Mouse (Mus musculus): ENCODE results near the gene Rnd3.

DNA sequence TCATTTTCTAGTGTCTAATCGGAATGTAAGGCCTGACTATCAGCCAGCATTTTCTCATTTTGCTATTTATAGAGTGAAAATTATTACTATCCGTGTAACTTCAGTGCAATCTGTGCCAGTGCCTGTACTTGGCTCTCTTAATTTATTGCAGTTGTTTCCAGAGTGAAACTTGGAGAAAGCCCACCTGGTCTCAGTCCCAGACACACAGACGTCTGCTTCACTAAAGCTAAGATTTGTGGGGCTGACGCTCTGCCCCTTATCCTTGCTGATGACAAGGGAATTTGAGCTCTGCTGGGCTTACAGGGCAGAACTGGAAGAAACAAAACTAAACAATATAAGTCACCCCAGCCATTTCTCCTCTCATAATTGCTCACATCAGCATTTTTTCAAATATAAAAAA is 47.7 kb downstream of the Rnd3 start:
- TF ChIP-seq CTCF (IDR thresholded peaks at IDR 0.05; ENCODE audit: low read depth) (no peak), EP300 (IDR thresholded peaks at IDR 0.05; ENCODE audit: low read depth) (no peak)

Measured in liver, postnatal 0 days (tissue).